Mouse (Mus musculus): ENCODE results near the gene Olfr870.
"Not testable (repeated sequence)": the region's sequence is repeated elsewhere in the genome, so short reads cannot be mapped to it uniquely, and the experiment has no call there.

Gene Olfr870

DNA sequence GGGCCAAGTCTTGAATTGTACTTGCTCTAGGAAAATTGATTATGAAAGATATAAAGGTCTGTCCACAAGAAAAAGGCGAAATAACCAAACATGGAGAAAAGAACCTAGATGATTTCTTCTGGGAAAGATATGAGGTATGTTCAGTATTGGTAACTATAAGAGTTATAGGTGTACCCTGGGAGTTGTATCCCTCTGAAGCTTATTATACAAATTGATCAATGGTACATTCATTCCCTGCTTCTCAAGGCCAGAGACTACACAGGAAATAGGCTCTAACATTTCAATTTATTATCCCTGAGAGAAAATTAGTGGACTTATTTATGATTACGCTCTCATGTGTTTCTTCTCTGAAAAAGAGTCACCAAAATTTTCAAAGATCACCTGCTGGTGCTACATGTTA, at the start of gene Olfr870:
TSS of gene Olfr870 (minus strand) at position 101 of the 400 bp plus-strand sequence.
- no peak for DNase-seq (ENCODE audit: low spot score)

DNA sequence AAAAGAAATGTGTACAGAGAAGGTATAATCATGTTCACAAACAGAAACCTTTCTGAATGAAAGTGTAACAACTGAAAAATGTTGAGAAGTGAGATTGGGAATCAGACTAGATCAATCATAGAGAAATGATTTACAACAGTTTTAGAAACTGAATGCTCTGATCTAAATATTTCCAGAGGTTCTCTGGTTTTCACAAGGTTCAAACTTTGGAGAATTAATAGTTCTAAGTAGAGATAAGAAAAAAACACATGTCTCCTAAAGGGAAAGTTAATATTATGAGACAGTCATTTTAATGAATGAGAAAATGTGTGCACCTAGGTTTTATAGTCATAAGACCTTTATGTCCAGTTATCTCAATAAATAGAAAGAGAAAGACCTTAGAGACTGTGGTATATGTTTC, 38.0 kb upstream of the Olfr870 start, which contains the start of gene Olfr871:
TSS of gene Olfr871 (plus strand) at position 301 of the 400 bp plus-strand sequence.
- no peak for DNase-seq (ENCODE audit: low spot score)

DNA sequence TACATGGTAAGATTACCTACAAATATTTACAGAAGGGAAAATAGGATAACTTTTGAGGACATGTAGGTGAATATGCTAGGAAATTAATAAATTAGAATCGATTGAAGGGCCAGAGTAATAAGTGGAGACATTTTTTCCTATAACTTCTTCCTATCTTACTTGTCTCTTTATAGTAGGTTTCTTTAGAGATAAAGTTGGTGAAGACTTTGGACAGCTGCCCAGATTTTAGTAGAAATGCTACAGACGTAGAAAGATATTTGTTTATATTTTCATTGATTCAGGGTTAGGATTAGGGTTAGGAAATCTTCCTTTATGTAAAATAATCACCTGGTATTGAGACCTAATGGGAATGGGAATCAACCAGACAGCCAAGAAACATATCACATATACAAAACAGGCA, 37.6 kb upstream of the Olfr870 start:
- DNase-seq (ENCODE audit: low spot score): no peak

DNA sequence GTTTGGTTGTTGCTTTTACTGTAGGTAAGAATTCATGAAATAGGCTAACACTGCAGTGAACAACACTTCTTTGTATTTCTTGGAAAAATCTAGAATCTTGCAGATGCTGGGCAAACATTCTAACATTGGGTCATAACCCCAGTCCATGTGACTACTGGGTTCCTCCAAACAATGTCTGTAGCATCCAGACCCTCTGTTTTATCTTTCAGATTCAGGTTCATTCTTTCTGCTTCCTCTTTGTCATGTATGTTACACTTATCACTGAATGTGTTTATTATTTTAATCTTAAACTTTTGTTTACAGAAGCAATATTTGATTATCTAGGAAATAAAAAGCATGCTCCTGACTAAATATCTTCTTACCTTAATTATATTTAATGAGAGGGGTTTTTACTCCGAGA, 37.0 kb upstream of the Olfr870 start:
- no peak for DNase-seq (ENCODE audit: low spot score)

DNA sequence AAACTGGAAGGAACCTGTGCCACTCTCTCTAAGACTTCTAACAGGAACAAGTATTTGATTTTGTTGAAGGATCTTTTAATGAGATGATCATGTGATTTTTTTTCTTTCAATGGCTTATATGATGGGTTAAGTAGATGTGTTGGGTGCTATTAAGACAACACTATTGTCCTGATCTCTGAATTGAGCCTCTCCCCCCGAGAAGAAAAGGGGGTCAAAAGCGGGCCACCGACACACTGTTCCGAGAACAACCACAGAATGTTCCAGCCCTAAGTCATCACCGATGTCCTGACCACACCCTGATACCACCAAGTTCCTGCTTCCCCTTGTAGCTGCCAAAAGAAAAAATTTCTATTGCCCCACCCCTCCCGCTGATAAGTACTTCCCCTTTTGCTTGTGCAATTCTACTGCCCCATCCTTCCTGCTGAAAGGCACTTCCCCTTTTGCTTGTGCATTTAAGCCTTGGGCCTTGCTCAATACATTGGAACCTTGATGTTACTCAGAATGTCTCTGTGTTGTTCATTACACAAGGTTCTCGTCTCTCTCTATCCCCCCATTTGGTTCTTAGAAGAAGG, 29.6 kb upstream of the Olfr870 start:
- DNase-seq (ENCODE audit: low spot score): not testable (repeated sequence)

DNA sequence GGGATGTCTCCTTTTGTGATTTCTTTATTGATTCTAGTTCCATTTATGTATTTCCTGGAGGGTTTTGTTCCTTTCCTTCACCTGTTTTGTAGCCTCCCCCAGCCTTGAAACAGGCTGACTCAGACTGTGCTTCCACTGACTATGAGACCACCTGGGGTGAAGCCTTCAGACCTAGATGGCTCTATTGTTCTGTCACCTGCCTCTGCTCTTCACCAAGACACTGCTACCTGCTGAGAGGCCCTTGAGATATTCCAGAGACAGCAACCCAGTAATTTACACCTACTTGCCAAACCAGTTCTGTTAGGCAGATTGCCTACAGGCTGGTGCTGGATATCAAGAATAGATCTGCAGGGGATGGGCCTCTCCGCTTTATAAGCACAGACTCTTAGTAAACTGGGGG, 28.3 kb upstream of the Olfr870 start:
- DNase-seq (ENCODE audit: low spot score): no peak

DNA sequence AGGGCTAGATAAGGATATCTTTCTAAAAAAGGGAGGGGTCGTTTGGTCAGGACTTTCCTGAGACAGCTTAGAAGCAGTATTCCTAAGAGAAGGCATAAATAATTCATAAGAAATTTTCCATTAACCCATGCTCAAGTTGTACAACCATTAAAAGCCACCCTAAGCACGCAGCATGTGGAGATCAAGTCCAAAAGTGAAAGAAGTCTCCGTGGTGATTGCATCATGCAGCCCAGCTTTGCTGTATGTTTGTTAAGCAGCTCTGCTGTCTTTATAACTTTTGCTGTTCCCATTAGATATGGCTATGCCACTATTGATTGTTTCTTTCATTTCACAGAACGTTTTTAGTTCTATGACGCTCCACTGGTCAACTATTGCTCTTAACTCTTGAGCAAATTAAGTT, 5.6 kb upstream of the Olfr870 start:
- DNase-seq (ENCODE audit: low spot score): no peak

DNA sequence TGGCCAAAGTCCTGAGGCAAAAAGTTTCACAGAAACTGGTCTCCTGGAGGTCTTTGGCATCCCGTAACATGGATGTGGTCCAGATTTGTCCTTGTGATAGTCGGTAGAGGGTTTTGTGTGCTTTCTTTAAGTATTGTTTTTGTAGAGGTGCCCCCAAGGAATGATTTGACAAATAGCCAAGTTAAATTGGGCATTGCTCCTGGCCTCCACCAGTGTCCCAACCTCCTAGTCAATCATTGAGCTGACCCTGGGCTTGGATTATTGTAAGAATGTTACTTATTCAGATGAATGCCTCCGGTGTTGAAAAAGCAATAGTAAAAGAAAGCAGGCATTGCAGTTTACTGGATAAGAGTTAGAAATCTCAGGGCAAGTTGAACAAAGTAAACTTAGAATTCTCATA, 24.2 kb downstream of the Olfr870 start:
- DNase-seq (ENCODE audit: low spot score): no peak

DNA sequence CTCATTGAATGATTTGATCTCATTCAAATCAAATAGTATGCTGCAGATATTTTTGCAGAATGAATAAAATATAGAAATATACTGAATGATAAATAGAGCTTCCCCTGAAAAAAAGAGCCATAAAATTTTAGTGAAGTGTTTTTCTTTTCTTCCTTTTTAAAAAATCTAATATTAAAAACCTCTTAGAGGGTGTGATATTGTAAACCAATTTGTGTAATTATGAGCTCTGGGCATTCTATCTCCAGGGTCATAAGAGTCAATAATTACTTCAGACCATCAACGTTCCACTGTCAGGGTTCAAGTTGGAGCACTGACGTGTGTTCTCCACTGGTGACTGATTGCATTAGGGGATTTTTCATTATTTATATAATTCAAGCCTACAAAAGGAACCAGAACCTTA, 45.1 kb downstream of the Olfr870 start, which contains the start of gene Olfr869:
TSS of gene Olfr869 (plus strand) at position 301 of the 400 bp plus-strand sequence.
- no peak for DNase-seq (ENCODE audit: low spot score)

All from retina, embryonic 14.5 days (tissue).